Mouse (Mus musculus): ENCODE results near the gene Tmprss2.
"Not testable (repeated sequence)": the region's sequence is repeated elsewhere in the genome, so short reads cannot be mapped to it uniquely, and the experiment has no call there.

Gene Tmprss2

GRCm38 (mm10) chr16:97582876-97583275 is 28.1 kb downstream of the Tmprss2 start:
- not testable (repeated sequence) for DNase-seq

GRCm38 (mm10) chr16:97569426-97569825 is 41.6 kb downstream of the Tmprss2 start:
- no peak for DNase-seq

GRCm38 (mm10) chr16:97568662-97569061 is 42.3 kb downstream of the Tmprss2 start:
- peak in 1 of 2 experiments; percentile 10 for DNase-seq

GRCm38 (mm10) chr16:97544340-97544739 is 66.7 kb downstream of the Tmprss2 start:
- DNase-seq, result no peak

GRCm38 (mm10) chr16:97536859-97537258 is 74.1 kb downstream of the Tmprss2 start:
- no peak for DNase-seq

- DNase-seq, result peak; percentile 21 to 39
Observed at GRCm38 (mm10) chr16:97535808-97536413, 75.1 kb downstream of the Tmprss2 start.

GRCm38 (mm10) chr16:97534876-97535461 is 76.0 kb downstream of the Tmprss2 start:
- peak in 1 of 2 experiments; percentile 17 for DNase-seq

- DNase-seq, result no peak
Observed at GRCm38 (mm10) chr16:97534448-97534847, 76.5 kb downstream of the Tmprss2 start.

- DNase-seq, result no peak
Observed at GRCm38 (mm10) chr16:97533751-97534150, 77.2 kb downstream of the Tmprss2 start.

- DNase-seq, result no peak
Observed at GRCm38 (mm10) chr16:97533126-97533525, 77.9 kb downstream of the Tmprss2 start.

- no peak for DNase-seq
Observed at GRCm38 (mm10) chr16:97529241-97529640, 81.8 kb downstream of the Tmprss2 start.

- DNase-seq, result no peak
Observed at GRCm38 (mm10) chr16:97523024-97523423, 88.0 kb downstream of the Tmprss2 start.

GRCm38 (mm10) chr16:97521983-97522382 is 89.0 kb downstream of the Tmprss2 start:
- no peak for DNase-seq

- DNase-seq, result no peak
Observed at GRCm38 (mm10) chr16:97516341-97516740, 94.7 kb downstream of the Tmprss2 start.

All from thymus, adult 18-20 months (tissue).